Mouse (Mus musculus) layer of hippocampus, postnatal 14 days (tissue): ENCODE results near the gene Accsl. TPM values are rescaled to one million over a fixed set of nuclear protein-coding genes. Genes with fewer than 3 reads are reported as not detected.

Experiments
- DNase-seq, 2 experiments: peaks; one replicate each; pipeline ENCODE4 v3.0.0; 2021 to 2022; ENCODE audit warnings: low spot score in 2 of 2, mixed read lengths in 1 of 2
- long read RNA-seq, 2 experiments: library from polyadenylated mRNA; stranded (forward); transcript quantifications; one replicate each; pipeline ENCODE4 v2.0.0; 2021
- total RNA-seq, 2 experiments: library from RNA; stranded (reverse); gene quantifications; 2 replicates each; pipeline ENCODE4 v1.2.3; 2021

Accsl gene
- under 1 TPM; 0.72 to 0.90 TPM for total RNA-seq
- long read RNA-seq, experiment 1: 0 reads
- long read RNA-seq, experiment 2, partial matches to known transcripts: 0 of 1 reads
- long read RNA-seq, experiment 2, other reads (novel, unspliced or antisense): 1 of 1 reads

DNA sequence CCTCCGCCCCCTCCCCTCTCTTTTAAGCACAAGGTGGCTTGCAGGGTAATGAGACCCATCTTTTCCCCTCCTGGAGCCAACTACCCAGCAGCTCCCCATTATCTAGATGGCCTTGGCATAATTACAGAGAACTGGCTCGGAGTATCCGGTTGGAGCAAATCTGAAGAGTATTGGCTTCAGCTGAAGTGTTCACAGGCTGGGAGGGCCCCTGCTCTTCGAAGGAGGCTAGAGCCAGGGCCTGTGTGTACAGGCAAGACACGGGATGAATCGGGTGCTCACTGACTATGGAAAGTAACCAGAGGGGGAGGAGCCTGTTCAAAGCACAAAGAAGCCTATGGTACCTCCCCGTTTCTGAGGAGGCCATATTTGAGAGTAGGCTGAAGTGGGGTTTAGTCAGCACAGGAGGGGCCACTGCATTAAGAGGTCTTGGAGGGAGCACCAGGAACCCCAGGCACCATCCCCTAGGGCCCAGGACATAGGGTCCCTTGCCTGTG, at the start of gene Accsl:
Gene Accsl, minus strand, starts transcription at position 51 of the 494 bp plus-strand sequence.
- DNase-seq: no peak

DNA sequence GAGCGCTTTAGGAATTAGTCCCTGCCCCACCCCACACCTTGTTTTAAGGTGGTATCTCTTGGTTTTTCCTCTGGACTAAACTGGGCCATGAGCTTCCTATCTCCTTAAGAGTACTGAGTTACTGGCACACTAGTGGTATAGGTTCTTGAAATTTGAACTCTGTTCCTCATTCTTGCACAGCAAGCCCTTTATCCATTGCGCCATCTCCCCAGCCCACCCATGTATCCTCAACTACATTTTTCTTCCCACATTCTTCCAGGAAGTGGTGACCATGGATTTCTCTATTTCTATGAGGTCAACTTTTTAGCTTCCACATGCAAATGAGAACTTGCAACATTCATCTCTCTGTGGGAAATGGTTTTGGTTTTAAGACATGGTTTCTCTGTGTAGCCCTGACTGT, 44.6 kb upstream of the Accsl start:
- DNase-seq: no peak

DNA sequence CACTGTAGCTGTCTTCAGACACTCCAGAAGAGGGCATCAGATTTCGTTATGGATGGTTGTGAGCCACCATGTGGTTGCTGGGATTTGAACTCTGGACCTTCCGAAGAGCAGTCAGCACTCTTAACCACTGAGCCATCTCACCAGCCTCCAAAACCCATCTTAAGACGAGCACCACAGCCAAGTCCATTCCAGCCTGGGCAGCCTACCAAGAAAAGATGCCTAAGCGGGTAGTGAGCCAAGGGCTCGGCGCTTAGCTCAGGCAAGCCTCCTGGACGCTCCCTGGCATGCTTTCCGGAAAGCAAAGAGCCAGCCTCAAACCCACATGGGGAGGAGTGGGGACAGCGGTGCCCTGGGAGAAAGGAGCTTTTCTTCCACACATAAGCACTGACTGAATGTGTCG, 43.0 kb upstream of the Accsl start:
- DNase-seq: peak; percentile 42 to 62

DNA sequence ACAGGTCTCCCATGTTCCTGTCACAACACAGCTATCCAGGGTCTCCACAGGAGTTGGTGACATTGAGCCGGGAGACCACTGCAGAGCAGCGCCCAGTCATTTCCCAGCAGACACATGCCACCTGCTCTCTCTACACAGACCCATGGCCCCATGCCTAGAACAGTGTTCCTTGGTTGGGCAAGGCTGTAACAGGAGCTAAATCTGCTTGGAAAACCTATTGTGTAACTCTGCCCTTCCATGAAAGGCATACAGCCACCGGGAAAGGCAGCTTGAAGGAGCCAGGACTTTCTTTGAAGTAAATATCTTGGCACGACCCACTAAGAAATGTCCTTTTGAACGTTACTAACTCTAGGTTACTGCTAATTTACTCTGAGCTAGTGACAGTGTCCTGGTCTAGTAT, 40.8 kb upstream of the Accsl start:
- no peak for DNase-seq

DNA sequence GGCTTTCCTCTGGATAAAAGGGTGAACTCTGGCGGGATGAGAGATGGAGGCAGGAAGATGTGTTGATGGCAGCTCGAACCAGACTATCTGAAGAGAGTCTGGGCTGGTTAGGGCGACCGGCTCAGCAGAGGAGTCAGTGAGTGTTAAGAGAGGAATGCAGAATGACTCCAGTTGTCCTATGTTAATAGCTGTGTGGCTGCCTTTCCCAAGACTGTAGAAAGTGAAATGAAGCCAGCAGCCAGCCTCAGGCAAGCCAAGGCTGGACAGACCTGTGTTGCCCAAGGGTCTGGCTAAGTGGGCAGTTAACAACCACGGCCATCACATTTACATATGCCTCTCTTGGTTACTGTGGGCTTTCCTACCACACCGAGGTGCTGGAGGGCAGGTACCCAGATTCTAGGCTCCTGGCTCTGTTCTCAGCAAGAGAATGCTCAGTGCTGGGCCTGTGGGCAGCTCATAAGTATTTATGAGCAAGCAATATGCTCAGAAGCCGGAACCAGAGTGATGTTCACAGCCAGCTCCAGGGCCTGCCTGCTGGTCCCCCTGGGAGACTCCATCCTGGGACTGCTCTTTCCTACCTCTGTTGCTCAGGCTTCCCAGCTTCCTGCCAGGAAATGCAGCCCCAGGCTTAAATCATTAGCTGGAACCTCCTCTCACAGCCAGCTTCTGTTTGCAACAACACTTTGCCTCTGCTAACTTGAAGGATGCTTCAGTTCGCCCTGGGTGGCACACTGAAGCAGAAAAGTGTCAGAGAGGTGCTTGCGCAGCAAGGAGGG, 38.8 kb upstream of the Accsl start:
- DNase-seq: no peak

DNA sequence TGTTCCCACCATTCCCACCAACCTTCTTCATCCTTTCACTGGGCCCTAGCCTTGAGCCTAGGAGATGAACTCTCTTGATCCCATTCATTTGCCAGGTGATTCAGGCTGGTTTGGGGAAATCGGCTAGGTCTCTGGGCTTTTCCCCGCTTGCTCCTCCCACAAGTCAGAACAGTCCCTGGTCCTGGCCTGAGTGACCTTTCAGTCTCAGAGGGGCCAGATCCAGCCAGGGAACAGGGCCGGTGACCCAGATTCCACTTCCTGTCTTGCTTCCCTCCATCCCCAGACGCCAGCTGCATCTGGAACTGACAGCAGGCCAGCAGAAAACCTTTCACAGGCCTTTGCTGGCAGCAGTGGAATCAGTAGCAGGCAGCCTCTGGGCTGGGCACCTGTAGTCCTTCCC, 37.4 kb upstream of the Accsl start:
- DNase-seq: no peak

DNA sequence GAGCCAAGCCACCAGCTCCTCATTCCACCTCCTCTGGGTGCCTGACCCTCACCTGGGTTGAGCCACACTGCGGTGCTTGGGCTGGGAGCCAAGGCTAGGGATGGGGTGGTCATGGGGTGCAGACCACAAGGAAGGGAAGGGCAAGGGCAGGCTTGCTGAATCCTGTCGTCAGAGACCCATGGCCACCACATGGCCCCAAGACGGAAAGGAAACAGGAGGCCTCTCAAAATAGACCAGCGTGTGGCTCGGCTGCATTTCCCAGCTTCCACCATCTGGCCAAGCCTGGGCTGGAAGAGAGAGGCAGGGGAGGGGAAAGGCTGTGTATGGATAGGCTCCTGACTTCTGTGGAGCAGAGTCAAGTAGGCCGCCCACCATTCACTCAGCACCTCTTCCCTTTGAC, 34.5 kb upstream of the Accsl start:
- DNase-seq: peak in 1 of 2 experiments; percentile 36

DNA sequence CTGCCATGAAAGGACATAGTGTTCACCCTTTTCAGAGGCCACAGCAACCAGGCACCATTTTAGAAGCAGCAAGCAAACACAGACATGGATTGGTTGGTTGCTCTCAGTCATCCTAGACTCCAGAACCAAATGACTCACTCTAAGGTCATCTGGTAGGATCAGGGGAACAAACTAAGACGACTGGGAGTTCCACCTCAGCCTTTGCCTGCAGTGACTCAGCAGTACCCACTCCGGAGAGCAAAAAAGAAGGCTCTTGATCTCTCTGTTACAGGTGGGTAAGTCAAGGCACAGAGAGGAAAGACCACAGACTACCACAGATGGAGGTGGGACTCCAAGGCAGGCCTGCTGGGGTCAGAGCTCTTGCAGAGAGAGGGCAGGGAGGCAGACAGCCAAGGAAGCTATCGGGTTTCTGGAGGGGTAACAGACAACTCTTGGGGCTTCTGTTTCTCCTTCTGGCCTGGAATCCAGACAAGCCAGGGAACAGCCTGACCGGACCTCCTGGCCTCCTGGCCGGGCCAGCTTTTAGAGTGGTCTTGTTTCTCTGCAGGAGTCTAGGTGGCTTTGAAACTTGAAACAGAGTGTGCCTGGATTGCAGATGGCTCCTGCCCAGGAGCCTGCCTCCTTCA, 33.8 kb upstream of the Accsl start:
- no peak for DNase-seq

DNA sequence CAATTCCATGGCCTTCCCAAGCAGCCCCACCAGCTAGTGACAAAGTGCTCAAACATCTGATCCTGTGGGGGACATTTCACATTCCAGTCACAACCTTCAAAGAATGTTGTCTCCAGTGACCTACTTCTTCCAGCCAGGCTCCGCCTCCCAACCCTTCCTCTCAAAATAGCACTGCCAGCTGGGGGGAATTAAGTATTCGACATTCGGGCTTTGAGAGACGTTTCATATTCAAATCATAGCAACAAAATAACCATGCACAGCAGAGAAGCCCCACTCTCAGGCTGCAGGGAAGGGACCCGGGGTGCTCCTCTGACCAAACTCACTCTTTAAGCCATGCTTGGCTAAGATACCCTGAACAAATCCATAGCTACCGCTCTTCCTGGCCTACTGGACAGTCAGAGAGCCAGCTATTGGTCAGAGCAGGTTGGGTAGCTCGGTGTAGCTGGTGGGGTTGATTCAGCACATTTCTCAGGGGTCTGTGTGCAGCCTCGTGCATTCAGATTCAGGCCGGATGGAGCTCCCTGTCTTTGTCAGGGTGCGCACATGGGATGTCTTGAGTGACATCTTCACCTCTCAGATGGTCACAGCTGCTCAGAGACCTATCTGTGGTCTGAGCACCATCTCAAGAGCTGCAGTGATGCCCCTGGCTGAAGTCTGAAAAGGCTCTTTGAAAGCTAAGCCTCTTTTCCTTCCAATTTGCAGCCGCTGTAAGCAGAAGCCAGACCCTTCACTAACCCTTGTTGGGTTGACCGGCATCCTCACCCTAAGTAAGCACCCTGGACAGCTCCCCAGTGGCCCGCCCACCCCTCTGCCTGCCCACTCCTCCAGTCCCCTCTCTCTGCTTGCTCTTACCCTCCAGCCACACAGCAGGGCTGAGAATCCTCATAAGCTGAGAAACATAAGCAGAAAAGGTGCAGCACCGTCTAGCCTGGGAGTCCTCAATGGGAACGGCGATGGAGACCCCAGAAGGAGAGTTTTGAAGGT, 30.7 kb upstream of the Accsl start:
- peak in 1 of 2 experiments; percentile 48 for DNase-seq

DNA sequence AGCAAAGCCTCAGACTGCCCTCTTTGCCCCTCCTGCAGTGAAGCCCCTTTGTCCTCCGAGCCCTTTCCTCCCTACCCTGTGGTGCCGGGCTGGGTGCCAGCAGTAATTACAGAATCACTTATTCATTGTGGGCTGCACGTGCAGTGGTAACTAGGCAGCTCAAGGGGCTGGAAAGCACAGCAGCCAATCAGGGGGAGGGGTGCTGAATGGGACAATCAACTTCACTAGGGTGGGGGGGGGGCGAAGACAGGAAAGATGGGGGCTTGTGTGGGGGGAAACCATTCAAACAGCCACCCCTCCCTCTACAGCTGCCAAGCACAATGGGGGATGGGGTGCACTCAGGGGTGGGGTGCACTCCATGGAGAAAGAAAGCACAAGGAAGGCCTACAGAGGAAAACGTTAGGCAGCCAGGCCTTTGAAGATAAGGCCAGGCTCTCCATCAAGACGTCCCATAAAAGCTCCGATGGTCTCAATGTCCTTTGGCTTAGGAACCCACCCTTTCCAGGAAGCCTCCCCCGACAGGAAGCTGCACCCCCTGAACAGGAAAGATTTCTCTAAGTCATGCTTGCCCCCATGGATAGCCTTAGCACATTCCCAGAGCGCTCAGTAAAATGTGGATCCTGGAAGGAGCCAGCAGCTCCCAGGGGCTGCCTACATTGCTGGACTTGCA, 22.8 kb upstream of the Accsl start:
- DNase-seq: peak; percentile 79 to 88

DNA sequence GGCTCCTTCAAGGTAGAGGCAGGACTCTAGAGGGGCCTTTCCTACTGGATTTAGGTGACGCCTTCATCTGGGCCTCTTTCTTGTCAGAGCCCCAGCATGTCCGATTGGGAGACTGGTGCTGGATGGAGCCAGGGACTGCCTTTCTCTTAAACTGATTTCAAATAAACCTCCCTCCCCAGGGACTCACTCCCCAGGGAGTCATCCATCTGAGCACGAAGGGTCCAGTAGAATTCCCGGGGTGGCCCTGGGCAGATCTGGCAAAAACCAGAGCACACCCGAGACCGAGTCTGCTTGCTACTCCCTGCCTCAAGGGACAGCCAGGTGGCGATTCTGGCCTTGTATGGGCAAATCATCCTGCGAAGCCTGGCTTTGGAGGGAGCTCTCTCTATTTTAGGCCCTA, 21.2 kb upstream of the Accsl start:
- no peak for DNase-seq

DNA sequence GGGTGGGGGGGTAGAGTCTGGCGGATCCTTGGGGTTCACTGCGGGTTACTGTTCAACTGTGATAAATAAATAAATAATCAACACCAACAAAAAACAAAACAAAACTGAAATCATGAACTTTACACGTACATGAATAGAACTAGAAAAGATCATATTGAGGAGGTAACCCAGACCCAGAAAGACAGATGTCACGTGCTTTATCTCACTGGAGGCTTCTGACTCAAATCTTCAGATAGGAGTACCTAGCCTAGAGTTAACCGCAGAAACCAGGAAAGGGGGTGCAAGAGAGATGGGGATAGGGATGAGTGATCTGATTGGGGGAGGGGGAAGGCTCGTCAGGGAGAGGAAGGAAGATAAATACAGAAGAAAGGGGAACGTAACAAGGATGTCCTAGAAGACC, 20.1 kb upstream of the Accsl start:
- DNase-seq: no peak

DNA sequence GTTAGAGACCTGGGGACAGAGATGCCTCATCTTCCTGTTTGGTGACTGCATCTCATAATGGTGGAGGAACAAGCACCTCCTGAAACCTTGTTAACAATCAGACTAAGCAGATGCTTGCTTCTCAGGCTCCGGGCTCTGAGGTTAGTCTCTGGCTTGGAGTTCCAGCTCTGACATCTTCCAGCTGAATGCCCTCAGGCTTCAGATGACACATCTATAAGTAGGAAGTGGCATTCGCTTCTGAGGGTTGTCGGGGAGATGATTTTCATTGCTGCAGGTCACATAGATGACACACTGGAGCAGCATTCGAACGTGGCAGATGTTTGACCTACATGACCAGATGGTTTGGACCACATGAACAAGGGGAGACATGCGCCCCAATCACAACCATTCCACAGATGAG, 19.4 kb upstream of the Accsl start:
- no peak for DNase-seq

DNA sequence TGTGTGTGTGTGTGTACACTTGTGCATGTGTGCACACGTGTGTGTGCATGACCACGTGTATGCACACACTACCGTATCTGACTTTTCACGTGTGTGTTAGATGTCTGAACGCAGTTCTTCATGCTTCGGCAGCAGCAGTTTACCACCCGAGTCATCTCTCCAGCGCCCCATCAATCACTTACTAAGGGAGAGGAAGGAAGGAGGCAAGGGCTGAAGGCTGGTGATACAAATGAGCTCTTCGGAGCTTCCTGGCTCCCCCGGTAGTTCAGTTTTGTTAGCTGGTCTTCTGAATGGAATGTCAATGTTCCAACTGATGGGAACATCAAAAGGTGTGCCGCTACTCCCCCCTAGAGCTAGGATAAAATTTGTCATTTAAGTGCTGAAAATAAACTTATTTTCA, 18.3 kb upstream of the Accsl start:
- no peak for DNase-seq

DNA sequence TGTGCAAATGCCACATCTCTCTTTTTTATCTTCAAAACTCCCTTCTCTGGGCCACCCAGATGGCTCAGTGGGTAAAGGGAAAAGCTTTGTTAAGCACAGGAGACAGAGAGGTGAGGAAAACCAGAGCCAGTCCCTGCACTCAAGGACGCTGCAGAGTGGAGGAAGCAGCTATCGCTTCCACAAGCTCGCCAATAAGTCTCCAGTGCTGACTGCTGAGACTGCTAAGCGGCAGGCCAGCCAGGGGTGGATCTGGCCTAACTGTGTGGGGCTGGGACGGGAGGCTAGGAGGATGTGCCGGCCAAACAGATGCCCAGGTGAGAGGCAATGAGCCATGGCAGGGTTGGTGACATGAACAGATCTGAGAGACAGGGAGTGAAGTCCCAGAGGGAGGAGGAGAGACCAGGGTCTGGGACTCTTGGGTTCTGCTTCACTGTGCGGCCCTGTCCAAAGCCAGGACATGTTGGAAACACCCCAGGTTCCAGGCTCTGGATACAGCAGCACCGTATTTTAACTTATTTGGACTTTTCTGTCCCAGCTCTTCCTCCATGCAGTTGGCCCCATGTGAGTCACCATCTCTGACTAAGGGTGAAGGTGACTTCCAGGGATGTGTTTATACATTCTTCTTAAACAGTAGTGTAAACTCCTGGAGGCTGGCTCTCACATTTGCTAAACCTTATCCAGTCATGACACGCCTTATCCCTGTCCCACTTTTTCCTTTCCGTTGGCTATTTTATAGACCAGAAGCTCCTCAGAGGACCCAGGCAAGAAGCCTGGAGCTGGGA, 17.2 kb upstream of the Accsl start:
- DNase-seq: no peak

DNA sequence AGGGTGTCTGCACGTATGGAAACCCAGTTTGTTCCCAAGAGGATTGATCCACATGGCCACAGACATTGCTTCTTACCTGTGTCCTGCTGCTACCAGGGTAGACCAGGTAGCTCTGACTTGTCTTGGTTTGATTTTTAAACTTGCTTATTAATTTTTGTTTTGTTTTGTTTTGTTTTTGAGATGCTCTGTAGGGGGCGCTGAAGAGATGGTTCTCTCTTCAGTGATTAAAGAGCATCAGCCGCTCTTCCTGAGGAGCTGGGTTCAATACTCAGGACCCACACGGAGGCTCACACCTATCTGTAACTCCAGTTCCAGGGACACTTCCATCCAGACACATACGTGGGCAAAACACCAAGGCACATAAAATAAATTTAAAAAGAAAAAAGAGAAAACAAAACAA, 14.1 kb upstream of the Accsl start:
- DNase-seq: no peak

DNA sequence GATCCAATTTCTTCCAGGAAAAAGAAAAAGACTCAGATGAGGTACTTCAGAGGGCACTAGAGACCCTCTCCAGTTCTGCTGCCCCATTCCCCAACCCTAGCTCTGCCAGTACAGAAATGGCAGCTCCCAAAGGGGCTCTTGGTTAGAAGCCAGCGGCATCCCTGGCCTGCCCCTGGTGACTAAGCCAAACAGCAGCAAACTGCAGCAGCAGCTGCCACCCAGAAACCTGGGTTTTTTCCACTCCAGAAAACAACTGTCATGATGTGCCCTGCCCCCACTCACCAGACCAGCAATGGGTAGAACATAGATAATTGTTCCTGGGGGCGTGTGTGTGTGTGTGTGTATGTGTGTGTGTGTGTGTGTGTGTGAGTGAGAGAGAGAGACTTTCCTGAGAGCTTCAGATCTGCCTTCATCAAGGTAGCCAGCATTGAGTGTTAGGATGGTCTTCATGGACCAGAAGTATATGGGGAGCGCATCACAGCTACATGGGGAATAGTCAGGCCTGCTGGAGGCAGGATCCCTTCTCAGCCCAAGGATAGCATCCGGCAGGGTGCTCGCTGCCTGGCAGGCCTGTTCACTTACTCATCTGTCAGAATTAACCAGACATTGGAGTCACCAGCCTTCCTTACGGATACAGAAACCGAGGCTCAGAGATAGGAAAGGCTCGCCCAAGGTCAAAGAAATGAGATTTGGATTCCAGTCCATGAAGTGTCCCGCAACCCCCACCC, 12.8 kb upstream of the Accsl start:
- no peak for DNase-seq

DNA sequence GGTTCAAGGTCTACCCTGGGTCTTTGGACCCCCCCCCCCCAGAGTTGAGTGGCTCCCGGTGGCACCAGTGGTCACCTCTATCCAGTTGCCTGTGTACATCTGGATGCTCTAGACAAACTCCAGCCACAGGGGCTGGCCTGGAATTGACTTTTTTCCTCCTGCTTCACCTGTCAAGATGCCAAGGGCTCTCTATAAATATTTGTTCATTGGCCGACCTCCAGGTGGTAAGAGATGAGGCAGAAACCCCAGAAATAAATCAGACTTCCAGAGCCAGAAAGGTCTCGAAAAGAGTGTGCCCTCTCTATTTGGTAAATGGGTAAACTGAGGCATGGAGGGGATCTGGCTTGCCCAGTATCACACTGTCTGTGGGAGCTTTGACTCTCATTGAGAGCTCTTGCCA, 12.0 kb upstream of the Accsl start:
- DNase-seq: no peak

DNA sequence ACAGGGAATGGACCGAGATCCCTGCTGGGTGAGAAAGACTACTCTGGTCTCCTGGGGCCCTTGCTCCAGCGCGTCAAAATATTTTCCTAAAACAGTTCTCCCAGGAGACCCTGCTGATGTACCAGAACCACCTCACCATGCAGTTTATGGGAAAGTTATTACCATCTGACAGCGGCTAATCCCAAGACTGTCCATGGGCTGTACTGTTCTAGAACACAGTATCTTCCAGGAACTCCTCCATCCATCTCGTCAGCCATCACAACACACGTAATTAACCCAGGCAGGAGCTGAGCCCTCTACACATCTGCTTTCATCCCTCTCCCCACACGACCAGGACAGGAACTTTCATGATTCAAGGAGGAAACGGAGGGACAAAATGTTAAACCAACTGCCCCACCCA, 11.5 kb upstream of the Accsl start:
- no peak for DNase-seq
